Mouse (Mus musculus) embryonic facial prominence, embryonic 13.5 days (tissue): ENCODE results near the gene Nxph1. TPM values are rescaled to one million over a fixed set of nuclear protein-coding genes. Genes with fewer than 3 reads are reported as not detected.

Experiments used
- ATAC-seq: fragments of 200-750 bp; cut with Nextera tagmentation; 2 replicates; pipeline ENCODE4 v1.8.0; 2017; ENCODE audit warnings: low read depth; ENCODE audit not compliant: insufficient number of reproducible peaks, insufficient read depth, low FRiP score, low TSS enrichment
- H3K27ac ChIP-seq: fragments of 300-500 bp; sonication (generic); 2 replicates; pipeline ENCODE4 v1.5.1; 2015; ENCODE audit warnings: moderate library complexity, mild to moderate bottlenecking, inconsistent platforms
- H3K27me3 ChIP-seq: fragments of 300-500 bp; sonication (generic); 2 replicates; pipeline ENCODE4 v1.6.1; 2015; ENCODE audit warnings: mild to moderate bottlenecking, inconsistent platforms
- H3K36me3 ChIP-seq: fragments of 300-500 bp; sonication (generic); 2 replicates; pipeline ENCODE4 v1.6.1; 2015; ENCODE audit warnings: mild to moderate bottlenecking, inconsistent platforms
- H3K4me1 ChIP-seq: fragments of 300-500 bp; sonication (generic); 2 replicates; pipeline ENCODE4 v1.6.1; 2015; ENCODE audit warnings: inconsistent platforms
- H3K4me2 ChIP-seq: fragments of 300-500 bp; sonication (generic); 2 replicates; pipeline ENCODE4 v1.6.1; 2015; ENCODE audit warnings: moderate library complexity, mild to moderate bottlenecking, inconsistent platforms
- H3K4me3 ChIP-seq: fragments of 300-500 bp; sonication (generic); 2 replicates; pipeline ENCODE4 v1.5.1; 2015; ENCODE audit warnings: mild to moderate bottlenecking, inconsistent platforms
- H3K9ac ChIP-seq: fragments of 300-500 bp; sonication (generic); 2 replicates; pipeline ENCODE4 v1.6.1; 2015; ENCODE audit warnings: mild to moderate bottlenecking, inconsistent platforms
- H3K9me3 ChIP-seq: fragments of 300-500 bp; sonication (generic); 2 replicates; pipeline ENCODE4 v1.6.1; 2016; ENCODE audit warnings: inconsistent platforms
- WGBS: fragments of 180-500 bp; shearing (Covaris S2); methylation state at CpG from one replicate; pipeline ENCODE4 v1.1.7; 2015; ENCODE audit warnings: mixed read lengths; 5-methylcytosine and 5-hydroxymethylcytosine counted together
- polyA plus RNA-seq: library from polyadenylated mRNA; unstranded; fragments of >200 nt; fragmentation: Nextera tagmentation; extraction: Ambion mirVana; gene quantifications from 2 replicates; pipeline ENCODE4 v1.2.1, GENCODE M21; 2015

The Nxph1 gene
- polyA plus RNA-seq, 1 experiment from 2014 or later, result 2.9 TPM

DNA sequence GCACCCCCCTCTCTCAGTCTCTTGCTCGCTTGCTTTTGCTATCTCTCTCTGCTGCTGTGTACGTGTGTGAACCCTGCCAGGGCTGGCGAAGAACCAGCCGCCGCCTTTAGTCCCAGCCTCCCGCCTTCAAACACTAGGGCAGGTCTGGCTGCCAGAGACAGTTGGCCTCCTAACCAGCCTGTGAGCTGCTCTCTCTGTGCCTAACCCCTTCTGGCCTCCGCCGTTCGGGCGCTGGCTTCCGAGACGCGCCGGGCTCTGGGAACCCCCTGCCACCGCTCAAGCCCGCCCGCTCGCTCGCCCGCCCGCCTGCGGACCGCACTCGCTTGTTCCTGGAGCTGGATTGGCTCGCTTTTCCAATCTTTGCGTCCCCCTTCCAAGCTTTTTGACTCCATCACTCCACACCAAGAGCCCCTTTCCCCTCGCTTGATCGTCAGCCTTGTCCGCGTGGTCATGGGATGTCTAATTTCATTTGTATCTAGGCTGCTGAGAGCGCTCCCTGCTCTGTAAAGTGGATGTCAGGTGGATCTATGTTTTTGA is 1.5 kb downstream of the Nxph1 start:
- peak overlapping the region; percentile 42 for H3K4me3 ChIP-seq
- WGBS, result under 1% methylated on average over 31 of the region's 31 CpGs
- ATAC-seq, result no peak
- H3K27me3 ChIP-seq, result peaks cover 89% of the 10 kb centered on the region
- peak overlapping the region; percentile 49; the same call in 1 of the 2 replicates for H3K9ac ChIP-seq
- peaks cover 35% of the 10 kb centered on the region for H3K4me1 ChIP-seq
- H3K4me2 ChIP-seq, result peak overlapping the region; percentile 67
- H3K27ac ChIP-seq, result no peak overlapping the region
- no peaks in the 10 kb centered on the region for H3K9me3 ChIP-seq
- H3K36me3 ChIP-seq, result no peaks in the 10 kb centered on the region

DNA sequence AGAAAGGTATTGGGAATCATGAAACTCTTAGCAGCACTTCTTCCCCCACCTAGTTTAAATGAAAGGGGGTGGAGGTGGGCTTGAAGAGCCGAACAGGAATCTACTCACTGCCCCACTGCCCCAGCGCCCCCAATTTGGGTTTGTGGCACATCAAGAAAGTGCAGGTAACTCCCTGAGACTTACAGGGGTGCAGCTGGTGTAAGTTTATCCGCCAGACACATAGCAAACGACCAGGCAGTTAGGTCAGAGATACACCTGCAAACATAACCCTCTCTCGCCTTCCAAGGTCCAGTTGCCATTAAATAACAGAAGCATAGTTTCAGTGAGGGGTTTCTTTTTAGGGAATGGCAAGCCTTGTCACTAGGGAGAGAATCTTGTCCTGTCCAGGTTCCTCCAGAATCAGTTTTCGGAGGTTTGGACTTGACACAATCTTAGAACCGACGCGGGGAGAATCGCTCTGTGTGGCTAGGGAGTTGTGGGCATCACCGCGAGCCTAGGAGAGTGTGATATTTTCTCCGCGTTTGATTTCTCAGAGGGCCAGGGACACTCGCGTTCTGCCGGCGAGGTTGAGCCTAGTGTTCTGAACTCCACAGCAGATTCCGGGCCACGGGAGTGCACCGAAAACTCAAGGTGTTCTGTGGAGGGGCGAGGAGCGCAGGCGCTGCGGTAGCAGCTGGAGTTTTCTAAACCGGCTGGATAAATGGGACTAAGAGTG is 2.5 kb downstream of the Nxph1 start:
- H3K4me3 ChIP-seq, result peak overlapping the region; percentile 42
- no peak overlapping the region for H3K27ac ChIP-seq
- peaks cover 96% of the 10 kb centered on the region for H3K27me3 ChIP-seq
- H3K36me3 ChIP-seq, result no peaks in the 10 kb centered on the region
- no peak for ATAC-seq
- H3K9ac ChIP-seq, result 0 out of 2 replicates have a peak overlapping the region, but pooled peaks have one; percentile 32
- H3K4me1 ChIP-seq, result peaks cover 35% of the 10 kb centered on the region
- WGBS, result 2% methylated on average over 26 of the region's 26 CpGs
- no peaks in the 10 kb centered on the region for H3K9me3 ChIP-seq
- peak overlapping the region; percentile 67 for H3K4me2 ChIP-seq

DNA sequence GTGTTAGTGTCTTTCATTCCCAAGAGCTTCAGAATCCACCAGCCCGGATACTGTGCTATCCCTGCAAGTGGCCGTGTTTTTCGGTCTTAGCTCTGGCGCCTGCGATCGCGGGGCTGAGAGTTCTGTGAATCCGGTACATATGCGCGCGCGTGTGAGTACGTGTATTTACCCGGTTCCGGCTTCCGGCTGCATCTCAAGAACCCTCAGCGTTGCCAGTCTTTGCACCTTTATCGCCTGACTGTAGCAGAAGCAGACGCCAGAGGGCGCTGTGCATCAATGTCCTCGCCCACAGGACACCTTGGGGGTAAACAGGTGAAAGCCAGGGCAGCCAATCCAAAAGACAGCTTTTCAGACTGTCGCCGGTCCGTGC is 3.1 kb downstream of the Nxph1 start:
- 0 out of 2 replicates have a peak, but pooled peaks have one; percentile 11 for ATAC-seq
- H3K4me3 ChIP-seq, result peak overlapping the region; percentile 42
- peaks cover 35% of the 10 kb centered on the region for H3K4me1 ChIP-seq
- peaks cover 97% of the 10 kb centered on the region for H3K27me3 ChIP-seq
- H3K36me3 ChIP-seq, result no peaks in the 10 kb centered on the region
- no peaks in the 10 kb centered on the region for H3K9me3 ChIP-seq
- H3K27ac ChIP-seq, result no peak overlapping the region
- H3K4me2 ChIP-seq, result peak overlapping the region; percentile 67
- WGBS, result under 1% methylated on average over 24 of the region's 24 CpGs
- 0 out of 2 replicates have a peak overlapping the region, but pooled peaks have one; percentile 32 for H3K9ac ChIP-seq

DNA sequence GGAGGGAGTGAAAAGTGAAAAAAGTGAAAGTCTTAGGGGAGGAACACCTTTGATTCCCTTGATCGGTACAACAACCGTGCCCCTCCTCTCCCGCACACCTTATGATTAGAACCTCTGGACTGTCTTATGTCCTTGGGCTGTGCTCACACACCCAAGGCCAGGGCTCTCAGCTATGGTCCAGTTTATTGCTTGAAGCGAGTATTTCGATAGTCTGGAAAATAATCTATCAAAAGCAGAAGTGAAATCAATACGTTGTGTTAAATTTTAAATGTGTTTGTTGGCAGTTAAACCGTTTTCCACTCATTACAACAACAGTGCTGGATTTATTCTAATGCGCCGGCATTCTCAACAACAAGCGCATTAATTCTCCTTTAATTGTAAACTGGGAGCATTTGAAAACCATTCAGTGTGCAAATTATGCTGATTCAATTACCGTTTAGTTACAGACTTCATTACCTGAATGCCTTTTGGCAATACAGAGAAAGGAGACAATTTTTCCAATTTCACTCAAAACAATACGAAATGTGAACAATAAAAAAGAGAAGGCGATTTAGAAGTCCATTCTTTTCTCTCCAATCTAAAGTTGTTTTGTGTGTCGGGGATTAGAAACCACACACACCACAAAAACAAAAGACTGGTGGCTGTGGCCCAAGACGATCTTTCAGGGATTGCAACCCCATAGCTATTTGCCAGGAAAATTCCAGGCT is 3.8 kb downstream of the Nxph1 start:
- peaks cover 35% of the 10 kb centered on the region for H3K4me1 ChIP-seq
- no peak overlapping the region for H3K4me3 ChIP-seq
- H3K27me3 ChIP-seq, result peaks cover 97% of the 10 kb centered on the region
- H3K9me3 ChIP-seq, result no peaks in the 10 kb centered on the region
- no peak overlapping the region for H3K9ac ChIP-seq
- no peak overlapping the region for H3K27ac ChIP-seq
- ATAC-seq, result no peak
- peak overlapping the region; percentile 67 for H3K4me2 ChIP-seq
- H3K36me3 ChIP-seq, result no peaks in the 10 kb centered on the region
- 13% methylated on average over 15 of the region's 15 CpGs for WGBS

DNA sequence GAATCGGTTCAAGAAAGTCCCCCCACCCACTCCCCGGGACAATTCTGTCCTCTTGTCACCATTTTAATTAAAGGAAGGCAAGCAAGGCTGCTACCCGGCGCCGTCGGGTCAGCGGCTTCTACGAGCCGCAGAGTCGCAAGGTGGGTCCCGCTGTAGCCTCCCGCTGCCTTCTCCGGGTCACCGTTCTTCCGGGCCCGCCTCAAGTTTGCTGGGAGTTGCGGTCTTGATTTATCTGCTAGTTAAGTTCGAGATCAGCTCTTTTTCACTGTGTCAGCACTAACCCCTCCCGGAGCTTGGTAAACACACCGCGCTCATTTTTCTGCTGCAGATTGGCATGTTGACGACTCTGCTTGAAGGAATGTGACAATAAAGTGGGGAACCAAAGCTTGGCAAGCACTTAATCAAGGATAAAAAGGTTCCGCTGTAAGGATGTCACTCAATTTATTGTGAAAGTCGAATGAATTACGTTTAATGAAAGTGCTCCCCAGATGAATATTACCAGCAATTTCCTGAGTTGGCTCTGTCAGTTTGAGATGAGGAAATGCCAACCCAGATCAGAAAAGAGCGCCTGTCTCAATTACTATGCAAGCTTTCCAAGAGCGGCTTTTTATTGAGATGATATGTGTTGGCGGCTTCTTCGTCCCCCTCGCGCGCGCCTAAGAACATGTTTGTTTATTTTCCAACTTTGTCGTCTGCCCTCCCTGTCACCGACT is 7.7 kb downstream of the Nxph1 start:
- no peaks in the 10 kb centered on the region for H3K9me3 ChIP-seq
- no peak overlapping the region for H3K9ac ChIP-seq
- H3K36me3 ChIP-seq, result no peaks in the 10 kb centered on the region
- peaks cover 16% of the 10 kb centered on the region; the same call in 1 of the 2 replicates for H3K4me1 ChIP-seq
- H3K4me3 ChIP-seq, result no peak overlapping the region
- no peak overlapping the region for H3K27ac ChIP-seq
- whole genome bisulfite sequencing, result under 1% methylated on average over 35 of the region's 35 CpGs
- H3K4me2 ChIP-seq, result no peak overlapping the region
- peaks cover 92% of the 10 kb centered on the region for H3K27me3 ChIP-seq
- ATAC-seq, result no peak

DNA sequence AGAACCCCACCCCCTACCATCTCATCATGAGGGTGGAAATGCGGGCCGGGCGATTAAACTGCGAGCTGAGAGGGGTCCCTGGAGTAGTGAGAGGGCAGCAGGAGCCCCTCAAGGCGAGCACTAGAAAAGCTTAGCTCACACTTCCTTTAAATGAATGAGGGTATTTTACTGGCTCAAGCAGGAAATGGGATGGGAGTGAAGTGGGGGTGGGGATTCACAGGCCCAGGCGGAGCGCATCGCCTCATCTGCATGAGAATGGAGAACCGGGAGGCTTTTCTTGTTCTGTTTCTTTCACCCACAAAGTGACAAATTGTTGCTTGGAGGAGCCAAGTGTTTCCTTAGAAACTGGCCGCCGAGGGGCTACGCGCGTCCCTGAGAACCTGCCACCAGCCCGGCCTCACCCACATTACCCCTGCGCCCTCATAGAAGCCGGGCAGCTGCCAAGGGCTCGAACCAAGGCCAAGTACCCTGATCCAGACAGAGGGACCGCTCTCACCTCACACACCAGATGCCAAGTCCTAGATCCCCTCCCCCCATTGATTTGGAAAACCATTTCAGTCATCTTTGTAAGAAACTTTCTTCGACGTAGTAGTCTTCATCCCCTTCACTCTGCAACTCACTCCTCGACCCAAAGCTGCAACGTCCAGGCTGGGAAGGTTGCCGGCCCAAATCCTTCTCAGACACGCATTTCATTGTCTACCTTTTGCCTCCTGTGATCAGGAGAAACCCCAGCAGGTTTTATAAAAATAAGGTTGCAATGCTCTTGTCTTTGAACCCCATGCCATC is 8.7 kb downstream of the Nxph1 start:
- no peak overlapping the region for H3K4me3 ChIP-seq
- WGBS, result 2% methylated on average over 25 of the region's 25 CpGs
- no peak for ATAC-seq

DNA sequence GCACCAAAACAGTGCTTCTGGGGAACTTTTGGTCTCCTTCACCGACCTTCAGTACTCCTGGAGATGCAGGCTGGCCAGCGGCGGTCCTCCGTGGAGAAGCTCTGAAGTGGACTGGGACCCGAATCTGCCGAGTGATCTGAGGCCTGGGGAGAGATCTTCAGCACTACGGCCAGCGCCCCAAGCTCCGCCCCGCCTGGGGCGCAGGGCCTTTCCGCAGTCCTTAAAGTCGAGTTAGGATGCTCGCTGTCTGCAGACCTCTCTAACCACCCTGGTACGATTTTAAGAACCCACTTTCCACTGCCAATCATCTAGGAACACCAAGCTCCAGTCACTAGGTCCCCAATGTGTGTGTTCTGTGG is 9.3 kb downstream of the Nxph1 start:
- Histone ChIP-seq H3K27me3 (peaks cover 76% of the 10 kb centered on the region), H3K36me3 (no peaks in the 10 kb centered on the region), H3K9me3 (no peaks in the 10 kb centered on the region), H3K27ac (no peak overlapping the region), H3K4me2 (peak overlapping the region; percentile 44), H3K9ac (no peak overlapping the region), H3K4me3 (no peak overlapping the region), H3K4me1 (peaks cover 6% of the 10 kb centered on the region; the same call in 1 of the 2 replicates)
- under 1% methylated on average over 15 of the region's 15 CpGs for WGBS
- ATAC-seq, result 0 out of 2 replicates have a peak, but pooled peaks have one; percentile 52

More for the DNA sequence above, 8.7 kb downstream of the Nxph1 start:
- no peaks in the 10 kb centered on the region for H3K9me3 ChIP-seq
- no peak overlapping the region for H3K9ac ChIP-seq
- no peak overlapping the region for H3K4me2 ChIP-seq
- no peaks in the 10 kb centered on the region for H3K36me3 ChIP-seq
- H3K27ac ChIP-seq, result no peak overlapping the region
- peaks cover 82% of the 10 kb centered on the region for H3K27me3 ChIP-seq
- peaks cover 6% of the 10 kb centered on the region; the same call in 1 of the 2 replicates for H3K4me1 ChIP-seq

DNA sequence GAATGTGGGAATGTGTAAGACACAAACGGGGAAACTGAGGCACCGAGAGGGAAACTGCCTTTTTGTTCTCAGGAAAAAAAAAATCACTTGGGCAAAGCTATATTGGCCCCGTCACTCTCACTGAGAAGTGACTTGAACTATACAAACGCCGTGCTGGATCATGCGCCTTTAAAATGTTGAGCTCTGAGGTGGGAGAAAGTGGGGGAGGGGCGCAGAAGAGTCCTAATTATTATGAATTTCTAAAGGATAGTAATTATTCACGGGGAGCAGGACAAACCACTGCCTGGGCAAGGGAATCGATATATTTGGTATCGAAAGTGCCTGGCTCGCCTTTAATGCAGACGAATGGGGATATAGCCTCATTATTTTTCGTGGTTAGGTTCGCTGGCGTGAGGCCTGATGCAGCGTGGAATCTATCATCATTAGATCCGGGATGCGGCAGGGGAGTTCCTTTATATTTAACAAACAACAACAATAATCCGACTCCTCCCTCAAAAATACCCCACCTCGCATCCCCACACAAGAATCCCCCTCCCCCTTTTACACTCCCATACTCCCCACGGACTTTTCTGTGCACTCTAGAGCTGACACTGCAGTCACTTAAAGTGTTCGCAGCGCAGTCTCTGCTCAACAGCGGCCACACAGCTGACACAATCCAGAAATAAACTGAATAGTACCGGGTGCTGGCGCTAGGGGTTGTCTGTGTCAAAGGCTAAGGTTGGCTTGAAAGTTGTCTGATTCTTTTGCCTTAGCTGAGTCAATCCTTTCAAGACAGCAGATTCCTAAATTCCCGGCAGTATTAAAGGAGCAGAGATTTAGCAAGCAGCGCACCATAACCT is 10.1 kb downstream of the Nxph1 start:
- H3K9ac ChIP-seq, result no peak overlapping the region
- H3K9me3 ChIP-seq, result no peaks in the 10 kb centered on the region
- H3K27me3 ChIP-seq, result peaks cover 69% of the 10 kb centered on the region
- H3K4me2 ChIP-seq, result peak overlapping the region; percentile 44
- no peak overlapping the region for H3K27ac ChIP-seq
- peaks cover 6% of the 10 kb centered on the region; the same call in 1 of the 2 replicates for H3K4me1 ChIP-seq
- 4% methylated on average over 28 of the region's 28 CpGs for WGBS
- ATAC-seq, result no peak
- H3K36me3 ChIP-seq, result no peaks in the 10 kb centered on the region
- H3K4me3 ChIP-seq, result no peak overlapping the region

DNA sequence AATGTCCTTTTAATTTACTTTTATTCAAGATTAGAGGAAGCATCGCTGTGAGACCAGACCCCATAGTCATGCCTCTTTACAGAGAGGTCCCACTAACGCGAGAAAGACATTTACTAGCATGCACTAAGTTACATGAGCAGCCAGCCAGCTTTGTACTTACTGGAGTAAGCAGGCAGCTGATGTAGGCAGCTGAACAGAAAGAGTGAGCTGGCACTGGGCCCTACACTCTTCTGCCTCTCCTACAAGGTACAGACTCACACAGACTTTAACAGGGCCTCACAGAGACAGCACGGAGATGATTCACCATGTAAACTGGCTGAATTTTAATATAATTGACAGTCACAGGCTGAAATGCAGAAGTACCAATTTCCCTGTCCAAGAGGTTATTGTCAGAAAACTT is 11.6 kb downstream of the Nxph1 start:
- H3K36me3 ChIP-seq, result no peaks in the 10 kb centered on the region
- peaks cover 55% of the 10 kb centered on the region for H3K27me3 ChIP-seq
- ATAC-seq, result no peak
- 73% methylated on average over 4 of the region's 4 CpGs for WGBS
- no peak overlapping the region for H3K27ac ChIP-seq
- H3K9ac ChIP-seq, result no peak overlapping the region
- no peak overlapping the region for H3K4me3 ChIP-seq
- H3K9me3 ChIP-seq, result no peaks in the 10 kb centered on the region
- H3K4me1 ChIP-seq, result peaks cover 6% of the 10 kb centered on the region; the same call in 1 of the 2 replicates
- no peak overlapping the region for H3K4me2 ChIP-seq

DNA sequence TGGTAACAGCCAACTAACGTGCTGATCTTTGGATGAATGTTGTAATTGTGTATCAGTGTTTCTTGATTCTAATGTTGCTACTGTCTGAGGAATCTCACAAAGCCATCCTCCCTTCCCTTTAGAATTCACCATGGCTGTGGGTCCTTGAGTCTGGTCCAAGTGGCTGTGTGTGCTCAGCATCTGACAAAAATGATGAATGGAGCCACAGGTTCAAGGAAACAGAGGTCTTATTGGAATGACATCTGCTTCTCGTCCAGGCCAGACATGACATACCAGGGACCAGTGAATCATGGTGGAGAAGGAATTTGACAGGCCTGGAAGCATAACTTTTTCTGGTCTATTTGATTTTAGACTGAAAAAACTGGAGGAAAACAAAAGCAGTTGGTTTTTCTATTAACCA is 22.3 kb downstream of the Nxph1 start:
- H3K9me3 ChIP-seq, result no peaks in the 10 kb centered on the region
- H3K27me3 ChIP-seq, result no peaks in the 10 kb centered on the region
- no peak overlapping the region for H3K27ac ChIP-seq
- H3K4me1 ChIP-seq, result no peaks in the 10 kb centered on the region
- WGBS, result 48% methylated on average over 2 of the region's 2 CpGs
- no peak for ATAC-seq
- no peaks in the 10 kb centered on the region for H3K36me3 ChIP-seq
- H3K4me3 ChIP-seq, result no peak overlapping the region
- no peak overlapping the region for H3K4me2 ChIP-seq
- no peak overlapping the region for H3K9ac ChIP-seq
